Mouse (Mus musculus) embryonic facial prominence, embryonic 13.5 days (tissue): ENCODE measurements at regions not wholly inside any gene's neighbourhood (a gene's known extent, or its start where the extent isn't known, plus 50 kb on each side); places are given as distances from the start of the nearest gene placed in this dataset.

Source experiments
- ATAC-seq: fragments of 200-750 bp; cut with Nextera tagmentation; 2 replicates; pipeline ENCODE4 v1.8.0; 2017; ENCODE audit warnings: low read depth; ENCODE audit not compliant: insufficient number of reproducible peaks, insufficient read depth, low FRiP score, low TSS enrichment
- H3K27ac ChIP-seq: fragments of 300-500 bp; sonication (generic); 2 replicates; pipeline ENCODE4 v1.5.1; 2015; ENCODE audit warnings: moderate library complexity, mild to moderate bottlenecking, inconsistent platforms
- H3K27me3 ChIP-seq: fragments of 300-500 bp; sonication (generic); 2 replicates; pipeline ENCODE4 v1.6.1; 2015; ENCODE audit warnings: mild to moderate bottlenecking, inconsistent platforms
- H3K36me3 ChIP-seq: fragments of 300-500 bp; sonication (generic); 2 replicates; pipeline ENCODE4 v1.6.1; 2015; ENCODE audit warnings: mild to moderate bottlenecking, inconsistent platforms
- H3K4me1 ChIP-seq: fragments of 300-500 bp; sonication (generic); 2 replicates; pipeline ENCODE4 v1.6.1; 2015; ENCODE audit warnings: inconsistent platforms
- H3K4me2 ChIP-seq: fragments of 300-500 bp; sonication (generic); 2 replicates; pipeline ENCODE4 v1.6.1; 2015; ENCODE audit warnings: moderate library complexity, mild to moderate bottlenecking, inconsistent platforms
- H3K4me3 ChIP-seq: fragments of 300-500 bp; sonication (generic); 2 replicates; pipeline ENCODE4 v1.5.1; 2015; ENCODE audit warnings: mild to moderate bottlenecking, inconsistent platforms
- H3K9ac ChIP-seq: fragments of 300-500 bp; sonication (generic); 2 replicates; pipeline ENCODE4 v1.6.1; 2015; ENCODE audit warnings: mild to moderate bottlenecking, inconsistent platforms
- H3K9me3 ChIP-seq: fragments of 300-500 bp; sonication (generic); 2 replicates; pipeline ENCODE4 v1.6.1; 2016; ENCODE audit warnings: inconsistent platforms
- WGBS: fragments of 180-500 bp; shearing (Covaris S2); methylation state at CpG from one replicate; pipeline ENCODE4 v1.1.7; 2015; ENCODE audit warnings: mixed read lengths; 5-methylcytosine and 5-hydroxymethylcytosine counted together

- no peak for ATAC-seq
- 86% methylated on average over 6 of the region's 6 CpGs for WGBS
- H3K4me2 ChIP-seq, result no peak overlapping the region
- H3K27me3 ChIP-seq, result no peaks in the 10 kb centered on the region
- H3K4me3 ChIP-seq, result no peak overlapping the region
- H3K9me3 ChIP-seq, result no peaks in the 10 kb centered on the region
- no peak overlapping the region for H3K9ac ChIP-seq
- no peak overlapping the region for H3K27ac ChIP-seq
- no peaks in the 10 kb centered on the region for H3K4me1 ChIP-seq
- H3K36me3 ChIP-seq, result no peaks in the 10 kb centered on the region
Measured at GRCm38 (mm10) chr2:160011421-160011820, 322.5 kb downstream of the Gm826 start.

- Histone ChIP-seq H3K9me3 (no peaks in the 10 kb centered on the region), H3K27me3 (no peaks in the 10 kb centered on the region), H3K9ac (no peak overlapping the region), H3K4me1 (peaks cover 4% of the 10 kb centered on the region), H3K27ac (no peak overlapping the region), H3K36me3 (no peaks in the 10 kb centered on the region), H3K4me2 (no peak overlapping the region), H3K4me3 (no peak overlapping the region)
- no peak for ATAC-seq
- WGBS, result 41% methylated on average over 3 of the region's 3 CpGs
Measured at GRCm38 (mm10) chr2:160002695-160003094, 331.3 kb downstream of the Gm826 start.

DNA sequence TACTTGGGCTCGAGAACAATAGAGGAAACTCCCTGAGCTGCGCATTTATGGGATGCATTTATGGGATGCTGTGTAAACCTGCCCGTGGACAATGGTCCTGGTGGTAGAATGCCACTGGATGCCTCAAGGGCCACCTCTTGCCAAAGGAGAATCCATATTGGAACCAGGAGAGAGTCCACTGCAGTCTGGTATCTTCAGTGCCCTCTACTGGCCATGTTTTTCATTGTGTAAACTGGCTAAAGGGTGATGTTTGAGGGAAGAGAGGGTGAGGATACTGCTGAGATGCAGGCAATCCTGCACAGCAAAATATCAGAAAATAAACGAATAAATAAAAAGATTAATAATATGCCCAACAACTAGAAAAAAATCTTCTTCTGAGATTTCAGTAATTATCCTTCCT, 333.5 kb downstream of the Gm826 start:
- Histone ChIP-seq H3K9me3 (no peaks in the 10 kb centered on the region), H3K36me3 (no peaks in the 10 kb centered on the region), H3K4me3 (no peak overlapping the region), H3K9ac (no peak overlapping the region), H3K27me3 (no peaks in the 10 kb centered on the region), H3K4me2 (no peak overlapping the region), H3K4me1 (peaks cover 4% of the 10 kb centered on the region), H3K27ac (no peak overlapping the region)
- WGBS, result 70% methylated on average over 4 of the region's 4 CpGs
- ATAC-seq, result no peak

GRCm38 (mm10) chr2:159997395-159997794, 336.6 kb downstream of the Gm826 start:
- no peak overlapping the region for H3K9ac ChIP-seq
- no peak overlapping the region for H3K4me3 ChIP-seq
- no peak for ATAC-seq
- H3K9me3 ChIP-seq, result no peaks in the 10 kb centered on the region
- H3K27ac ChIP-seq, result no peak overlapping the region
- 66% methylated on average over 9 of the region's 9 CpGs for WGBS
- H3K27me3 ChIP-seq, result no peaks in the 10 kb centered on the region
- H3K4me1 ChIP-seq, result no peaks in the 10 kb centered on the region; the same call in 1 of the 2 replicates
- no peak overlapping the region for H3K4me2 ChIP-seq
- no peaks in the 10 kb centered on the region for H3K36me3 ChIP-seq

- H3K4me3 ChIP-seq, result no peak overlapping the region
- no peak overlapping the region for H3K27ac ChIP-seq
- H3K4me1 ChIP-seq, result no peaks in the 10 kb centered on the region
- no peak overlapping the region for H3K4me2 ChIP-seq
- H3K27me3 ChIP-seq, result no peaks in the 10 kb centered on the region
- H3K36me3 ChIP-seq, result no peaks in the 10 kb centered on the region
- no peak overlapping the region for H3K9ac ChIP-seq
- no peak for ATAC-seq
- H3K9me3 ChIP-seq, result no peaks in the 10 kb centered on the region
- 48% methylated on average over 3 of the region's 3 CpGs for WGBS
Measured at GRCm38 (mm10) chr2:159994490-159994889, 339.5 kb downstream of the Gm826 start.

DNA sequence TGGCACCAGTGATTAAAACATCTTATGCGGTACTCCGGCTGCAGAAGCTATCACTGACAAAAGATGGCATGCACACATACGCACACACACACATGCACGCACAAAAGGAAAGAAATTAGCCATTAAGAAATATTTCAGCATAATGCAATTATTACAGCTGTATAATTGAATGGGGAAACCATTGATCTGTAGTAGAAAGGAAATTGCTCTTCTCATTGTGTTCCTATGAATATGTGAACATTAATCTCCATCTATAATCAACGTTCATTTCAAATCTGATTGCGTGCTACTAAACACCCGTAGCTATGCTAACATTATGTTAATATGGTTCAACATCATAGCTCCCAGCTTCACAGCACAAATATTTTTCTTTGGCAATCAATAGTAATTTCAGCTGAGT, 347.2 kb downstream of the Gm826 start:
- Histone ChIP-seq H3K4me3 (no peak overlapping the region), H3K36me3 (no peaks in the 10 kb centered on the region), H3K4me2 (no peak overlapping the region), H3K4me1 (no peaks in the 10 kb centered on the region), H3K27me3 (no peaks in the 10 kb centered on the region), H3K27ac (no peak overlapping the region), H3K9ac (no peak overlapping the region), H3K9me3 (no peaks in the 10 kb centered on the region)
- ATAC-seq, result no peak
- 92% methylated on average over 7 of the region's 7 CpGs for WGBS

DNA sequence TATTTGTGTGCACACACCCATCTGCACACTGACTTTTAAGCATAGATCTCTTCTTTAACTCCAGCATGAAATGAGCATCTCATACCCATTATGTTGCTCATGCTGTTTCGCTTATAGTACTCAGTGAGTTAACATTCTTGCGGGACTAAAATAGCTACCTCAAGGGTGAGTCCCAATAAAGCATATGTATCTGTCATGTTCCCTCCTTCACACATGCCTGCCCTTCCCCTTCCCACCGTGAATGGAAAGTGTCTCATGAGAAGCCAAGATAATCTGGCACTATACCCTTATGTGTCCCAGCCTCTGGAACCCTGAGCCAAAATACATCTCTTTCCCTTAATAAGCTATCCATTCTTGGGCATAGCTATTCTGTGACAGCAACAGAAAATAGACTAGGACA, 352.3 kb downstream of the Gm826 start:
- Histone ChIP-seq H3K36me3 (no peaks in the 10 kb centered on the region), H3K4me3 (no peak overlapping the region), H3K9me3 (no peaks in the 10 kb centered on the region), H3K4me1 (no peaks in the 10 kb centered on the region), H3K4me2 (no peak overlapping the region), H3K9ac (no peak overlapping the region), H3K27ac (no peak overlapping the region), H3K27me3 (no peaks in the 10 kb centered on the region)
- WGBS, result 86% methylated on average over 3 of the region's 3 CpGs
- ATAC-seq, result no peak

- no peaks in the 10 kb centered on the region for H3K9me3 ChIP-seq
- no peak overlapping the region for H3K4me3 ChIP-seq
- H3K9ac ChIP-seq, result no peak overlapping the region
- no peaks in the 10 kb centered on the region for H3K27me3 ChIP-seq
- no peak for ATAC-seq
- WGBS, result 49% methylated on average over 1 of the region's 1 CpGs
- no peaks in the 10 kb centered on the region for H3K36me3 ChIP-seq
- H3K27ac ChIP-seq, result no peak overlapping the region
- H3K4me2 ChIP-seq, result no peak overlapping the region
- no peaks in the 10 kb centered on the region for H3K4me1 ChIP-seq
Measured at GRCm38 (mm10) chr2:159950369-159950768, 383.6 kb downstream of the Gm826 start.

DNA sequence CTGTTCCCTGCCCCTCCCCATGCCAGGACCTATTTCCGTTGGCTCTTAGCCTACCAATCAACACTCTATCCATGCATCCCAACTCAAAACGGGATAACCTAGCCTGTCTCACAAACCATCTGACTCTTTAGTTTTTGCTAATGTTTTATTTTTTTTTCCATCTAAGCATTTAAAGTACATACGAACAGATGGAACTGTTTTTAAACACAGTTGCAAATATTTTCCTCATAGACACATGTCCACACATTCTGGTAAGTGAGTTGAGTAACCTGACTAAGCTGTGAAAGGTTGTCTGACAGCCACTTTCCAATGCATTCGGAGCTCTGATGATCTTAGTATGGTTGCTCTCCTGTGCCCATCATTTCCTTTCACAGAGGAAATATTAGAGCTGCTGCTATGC, 384.9 kb downstream of the Gm826 start:
- Histone ChIP-seq H3K4me2 (no peak overlapping the region), H3K36me3 (no peaks in the 10 kb centered on the region), H3K27ac (no peak overlapping the region), H3K27me3 (no peaks in the 10 kb centered on the region), H3K9me3 (no peaks in the 10 kb centered on the region), H3K4me3 (no peak overlapping the region), H3K9ac (no peak overlapping the region), H3K4me1 (no peaks in the 10 kb centered on the region)
- no peak for ATAC-seq
- 72% methylated on average over 4 of the region's 4 CpGs for WGBS

DNA sequence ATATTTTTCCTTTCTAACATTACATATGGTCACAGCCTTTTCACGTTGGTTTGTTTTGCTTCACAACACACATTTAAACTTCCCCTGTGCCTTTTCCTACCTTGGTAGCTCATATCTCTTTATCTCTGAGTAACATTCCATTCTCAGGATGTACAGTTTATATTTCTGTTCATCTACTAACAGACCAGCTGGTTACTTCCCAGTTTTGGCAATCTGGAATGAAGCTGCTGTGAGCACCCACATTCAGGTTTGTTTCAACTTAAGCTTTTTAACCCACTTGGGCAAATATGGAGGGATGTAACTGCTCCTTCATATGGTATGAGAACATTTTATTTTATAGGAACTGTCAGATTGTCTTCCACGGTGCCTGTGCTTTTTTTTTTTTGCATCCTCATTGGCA, 403.2 kb downstream of the Gm826 start:
- H3K4me1 ChIP-seq, result no peaks in the 10 kb centered on the region
- no peak overlapping the region for H3K4me2 ChIP-seq
- H3K4me3 ChIP-seq, result no peak overlapping the region
- H3K9me3 ChIP-seq, result no peaks in the 10 kb centered on the region
- H3K9ac ChIP-seq, result no peak overlapping the region
- no peaks in the 10 kb centered on the region for H3K36me3 ChIP-seq
- 73% methylated on average over 2 of the region's 2 CpGs for WGBS
- H3K27me3 ChIP-seq, result no peaks in the 10 kb centered on the region
- no peak overlapping the region for H3K27ac ChIP-seq
- ATAC-seq, result no peak

DNA sequence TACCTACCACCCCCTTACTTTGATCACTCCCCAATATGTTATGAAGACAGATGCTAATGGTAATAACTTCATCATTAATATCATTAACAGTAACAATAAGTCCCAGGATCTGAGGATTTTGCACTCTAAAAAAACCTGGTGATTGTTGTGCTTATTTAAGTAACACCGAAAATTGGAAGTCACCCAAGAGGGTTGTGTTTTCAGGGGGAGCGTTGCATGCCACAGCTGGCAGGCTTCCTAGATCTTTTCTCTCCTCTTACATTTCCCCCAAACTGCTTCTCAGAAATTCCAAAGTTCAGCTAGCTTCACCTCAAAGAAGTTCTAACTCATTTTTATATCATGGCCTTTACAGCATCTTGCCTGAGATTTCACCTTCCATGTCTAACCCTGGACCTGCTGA, 444.3 kb downstream of the Gm826 start:
- Histone ChIP-seq H3K36me3 (no peaks in the 10 kb centered on the region), H3K27me3 (no peaks in the 10 kb centered on the region), H3K4me3 (no peak overlapping the region), H3K27ac (no peak overlapping the region), H3K4me2 (no peak overlapping the region), H3K9ac (no peak overlapping the region), H3K4me1 (peaks cover 10% of the 10 kb centered on the region), H3K9me3 (no peaks in the 10 kb centered on the region)
- ATAC-seq, result no peak
- 65% methylated on average over 2 of the region's 2 CpGs for WGBS

DNA sequence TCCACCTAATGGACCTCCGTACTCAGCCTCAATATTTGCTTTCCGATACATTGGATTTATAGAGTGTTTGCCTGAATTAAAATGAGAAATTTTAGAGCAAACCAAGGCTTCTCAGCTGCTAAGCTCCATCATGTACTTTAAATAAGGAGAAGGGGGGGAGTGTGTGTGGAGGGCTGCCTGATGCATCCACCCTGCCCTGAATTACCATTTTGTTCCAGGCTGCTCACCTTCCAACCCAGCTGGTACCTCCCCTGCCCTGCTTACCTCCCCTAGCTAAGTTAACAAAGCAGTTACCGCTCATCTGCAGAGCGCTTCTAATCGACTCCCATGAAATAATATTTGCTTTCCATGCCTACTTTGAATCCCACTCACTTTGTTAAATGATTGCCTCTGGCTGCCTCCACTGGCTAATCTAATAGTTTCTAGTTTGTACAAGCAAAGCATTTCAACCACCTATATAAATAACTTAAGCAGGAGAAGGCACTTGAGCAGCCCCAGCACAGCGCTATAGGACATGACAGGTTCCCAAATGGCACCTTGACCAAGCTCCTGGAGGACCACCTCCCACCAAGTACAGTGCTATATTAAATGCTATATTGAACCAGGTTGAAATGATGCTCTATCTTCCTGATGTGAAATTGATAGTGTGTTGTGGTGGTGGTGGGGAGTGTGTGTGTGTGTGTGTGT, 449.0 kb downstream of the Gm826 start:
- H3K4me1 ChIP-seq, result peaks cover 3% of the 10 kb centered on the region; the same call in 1 of the 2 replicates
- H3K9me3 ChIP-seq, result no peaks in the 10 kb centered on the region
- no peaks in the 10 kb centered on the region for H3K27me3 ChIP-seq
- WGBS, result 80% methylated on average over 6 of the region's 6 CpGs
- no peak overlapping the region for H3K9ac ChIP-seq
- H3K27ac ChIP-seq, result no peak overlapping the region
- no peaks in the 10 kb centered on the region for H3K36me3 ChIP-seq
- ATAC-seq, result no peak
- no peak overlapping the region for H3K4me3 ChIP-seq
- H3K4me2 ChIP-seq, result no peak overlapping the region
